ENCODE assay signal across 13 mouse cellular contexts in genomic region chr6:91209780-91210179, GRCm38 (mm10). TPM values are rescaled to one million over a fixed set of nuclear protein-coding genes. Genes with fewer than 3 reads are reported as not detected.
DNase-seq lines count a peak whose midpoint lies in the region; ATAC-seq and TF ChIP-seq lines count a peak whose summit lies in the region.
"Had no signal": no experiment of that assay in that cellular context is flagged by ENCODE, and none has a peak within 500 bp of the region (broad histone marks: within the 10 kb centered on the region; RNA-seq: fewer than 3 reads in every experiment).

No protein-coding gene starts in this region.

- H3K27ac ChIP-seq in heart, embryonic 12.5 days (ENCODE audit: poor library complexity, severe bottlenecking): peak overlapping the region; percentile 92
- H3K27ac ChIP-seq in kidney, postnatal 0 days: no peak overlapping the region
- H3K27ac ChIP-seq: heart, adult 2 months; layer of hippocampus, adult 2 months had no signal

- no peaks in the 10 kb centered on the region for H3K36me3 ChIP-seq in heart, embryonic 12.5 days
- no peaks in the 10 kb centered on the region for H3K36me3 ChIP-seq in kidney, postnatal 0 days (ENCODE audit: insufficient read depth, low read length)

- no peak overlapping the region for H3K4me3 ChIP-seq in heart, embryonic 12.5 days
- no peak overlapping the region for H3K4me3 ChIP-seq in kidney, postnatal 0 days (replicated peaks; ENCODE audit: low read depth, low read length)
- H3K4me3 ChIP-seq: heart, adult 2 months; layer of hippocampus, adult 2 months had no signal

- no peak for ATAC-seq in heart, embryonic 12.5 days (ENCODE audit: insufficient number of reproducible peaks, low FRiP score)
- ATAC-seq in kidney, postnatal 0 days (replicated peaks; ENCODE audit: low FRiP score, low read depth): peak; percentile 19; the same call in 1 of the 2 replicates

- 19% methylated on average over 2 of the region's 2 CpGs for WGBS in heart, embryonic 12.5 days
- WGBS in kidney, postnatal 0 days: 10% methylated on average over 2 of the region's 2 CpGs

- no peak for DNase-seq in heart, adult 8-10 months (ENCODE audit: low spot score)
- peak; percentile 31 for DNase-seq in kidney, postnatal 0 days (ENCODE audit: low spot score)
- DNase-seq in kidney, postnatal 36 days: no peak
- peak; percentile 52 for DNase-seq in embryo, embryonic 10.5 days (ENCODE audit: low spot score)
- peak; percentile 34 for DNase-seq in forelimb bud, embryonic 11.5 days (ENCODE audit: low read depth, low spot score)
- no peak for DNase-seq in layer of hippocampus, postnatal 14 days (ENCODE audit: low spot score in 2 of 2)
- DNase-seq in cerebellum, postnatal 4 days (ENCODE audit: low spot score in 2 of 2): no peak
- DNase-seq: adrenal gland, postnatal 14 days; cerebellum, adult 8-10 months; heart, adult 2 months; left cerebral cortex, postnatal 4 days had no signal

- H3K4me1 ChIP-seq in heart, embryonic 12.5 days (replicated peaks): peaks cover 69% of the 10 kb centered on the region
- H3K4me1 ChIP-seq in kidney, postnatal 0 days (replicated peaks; ENCODE audit: insufficient read depth, low read length): 0 out of 2 replicates have a peak, but pooled peaks cover 3% of the 10 kb centered on the region

- no peak for TF ChIP-seq CTCF in kidney, postnatal 0 days (IDR thresholded peaks at IDR 0.05; ENCODE audit: low read depth)

- peak overlapping the region; percentile 3; the same call in 1 of the 2 replicates for H3K9ac ChIP-seq in heart, embryonic 12.5 days
- H3K9ac ChIP-seq in kidney, postnatal 0 days (ENCODE audit: low read depth, low read length): no peak overlapping the region

- H3K4me2 ChIP-seq in heart, embryonic 12.5 days: no peak overlapping the region
- H3K4me2 ChIP-seq in kidney, postnatal 0 days (ENCODE audit: low read length): no peak overlapping the region

- H3K9me3 ChIP-seq in heart, embryonic 12.5 days (replicated peaks): no peaks in the 10 kb centered on the region
- no peaks in the 10 kb centered on the region for H3K9me3 ChIP-seq in kidney, postnatal 0 days (replicated peaks; ENCODE audit: low read length)

- peaks cover 15% of the 10 kb centered on the region for H3K27me3 ChIP-seq in heart, embryonic 12.5 days (replicated peaks)
- no peaks in the 10 kb centered on the region for H3K27me3 ChIP-seq in kidney, postnatal 0 days (ENCODE audit: insufficient read depth, low read length)

RNA-seq across cellular contexts. Expression of gene Fbln2, which starts 2.5 kb away (rescaled TPM):
- 210 and 213 TPM in 2 replicates for polyA plus RNA-seq in heart, embryonic 12.5 days (2016; fragmentation: Nextera tagmentation; extraction: Ambion mirVana)
- total RNA-seq in heart, adult 8-10 months (2022): 10 to 100 TPM; 42.1 to 59.3 (median 49.9) TPM
- polyA plus RNA-seq in kidney, postnatal 0 days (2015; fragmentation: Nextera tagmentation; extraction: Ambion mirVana): 20.9 and 22.0 TPM in 2 replicates
- 10 to 100 TPM; 11.4 to 13.1 TPM for total RNA-seq in layer of hippocampus, postnatal 14 days (2021)

RNA-seq across cellular contexts. Expression of gene Hdac11, which starts 53.3 kb away (rescaled TPM):
- 8.8 and 9.0 TPM in 2 replicates for polyA plus RNA-seq in heart, embryonic 12.5 days (2016; fragmentation: Nextera tagmentation; extraction: Ambion mirVana)
- 10 to 100 TPM; 20.1 to 24.7 (median 23.3) TPM for total RNA-seq in heart, adult 8-10 months (2022)
- 16.2 and 17.3 TPM in 2 replicates for polyA plus RNA-seq in kidney, postnatal 0 days (2015; fragmentation: Nextera tagmentation; extraction: Ambion mirVana)
- total RNA-seq in layer of hippocampus, postnatal 14 days (2021): 100 to 1,000 TPM; 112 to 113 TPM

Comparison
In these comparisons a context has a peak if more than half of its experiments do, and no peak if none do; other contexts are left out.
1. DNase-seq: peak in kidney, postnatal 0 days (single experiment), embryo, embryonic 10.5 days (single experiment) and forelimb bud, embryonic 11.5 days (single experiment); none in heart, adult 8-10 months (single experiment), kidney, postnatal 36 days (0 of 2), layer of hippocampus, postnatal 14 days (0 of 2) and cerebellum, postnatal 4 days (0 of 2).
2. RNA of gene Hdac11, which starts 53.3 kb away (total RNA-seq): 112 to 113 TPM in layer of hippocampus, postnatal 14 days; 20.1 to 24.7 TPM in heart, adult 8-10 months; every median in the first group is over 4 times any median in the second.